Mouse (Mus musculus) thymus, adult 2 months (tissue): Measurements from ENCODE around the gene Rhbdd1.

Experiments
- CTCF ChIP-seq: fragments of 200-500 bp; IDR thresholded peaks from 2 replicates; pipeline ENCODE4 v1.5.1; 2012; ENCODE audit warnings: mild to moderate bottlenecking, control low read depth, low read length, moderate library complexity, borderline replicate concordance; ENCODE audit not compliant: control insufficient read depth, poor library complexity, insufficient read depth; ENCODE audit errors: extremely low read depth
- POLR2A ChIP-seq: fragments of 200-500 bp; IDR thresholded peaks from 2 replicates; pipeline ENCODE4 v1.6.1; 2012; ENCODE audit warnings: mild to moderate bottlenecking, low read length, control low read depth, moderate library complexity; ENCODE audit not compliant: control insufficient read depth, poor library complexity, insufficient read depth; ENCODE audit errors: extremely low read depth

GRCm38 (mm10) chr1:82412085-82412484 is 95.8 kb downstream of the Rhbdd1 start:
- TF ChIP-seq CTCF (no peak), POLR2A (no peak)
